In genomic region chr2:46443061-46443685, GRCm38 (mm10) we compare ENCODE assay signal across 8 mouse cellular contexts.
DNase-seq lines count a peak whose midpoint lies in the region; ATAC-seq and TF ChIP-seq lines count a peak whose summit lies in the region.

No protein-coding gene starts in this region.

- peak; percentile 61 for DNase-seq in 3134 (ENCODE audit: extremely low read depth, insufficient read length, low spot score)
- DNase-seq in adrenal gland, postnatal 10 days = peak; percentile 40
- DNase-seq in gastrocnemius, adult 2 months = peak; percentile 31
- DNase-seq in hindbrain, postnatal 0 days (ENCODE audit: low spot score) = no peak
- DNase-seq in liver, postnatal 0 days = no peak

- H3K36me3 ChIP-seq in hindbrain, postnatal 0 days (ENCODE audit: insufficient read depth, low read length) = no peaks in the 10 kb centered on the region
- no peaks in the 10 kb centered on the region for H3K36me3 ChIP-seq in liver, postnatal 0 days (replicated peaks; ENCODE audit: insufficient read depth, low read length)
- no peaks in the 10 kb centered on the region for H3K36me3 ChIP-seq in neural tube, embryonic 15.5 days

- H3K9ac ChIP-seq in hindbrain, postnatal 0 days (replicated peaks; ENCODE audit: low read length) = no peak overlapping the region
- H3K9ac ChIP-seq in liver, postnatal 0 days (replicated peaks) = no peak overlapping the region
- H3K9ac ChIP-seq in neural tube, embryonic 15.5 days (replicated peaks) = no peak overlapping the region

- no peak for TF ChIP-seq EP300 in liver, postnatal 0 days (IDR thresholded peaks at IDR 0.05; ENCODE audit: low read depth)

- intact Hi-C loops in gastrocnemius, adult 2 months (cut with DNase I) = loop anchor here (5.0 kb wide), 1 partner anchor 1326 kb away; the partner anchor contains the start of gene Zeb2

- WGBS in hindbrain, postnatal 0 days = 55% methylated on average over 6 of the region's 6 CpGs
- 30% methylated on average over 6 of the region's 6 CpGs for WGBS in liver, postnatal 0 days (ENCODE audit: insufficient replicate concordance)
- WGBS in neural tube, embryonic 15.5 days = 54% methylated on average over 6 of the region's 6 CpGs

- ATAC-seq in hindbrain, postnatal 0 days = peak; percentile 35; the same call in 1 of the 2 replicates
- 0 out of 2 replicates have a peak, but pooled peaks have one; percentile 36 for ATAC-seq in liver, postnatal 0 days
- 0 out of 2 replicates have a peak, but pooled peaks have one; percentile 50 for ATAC-seq in neural tube, embryonic 15.5 days (ENCODE audit: low FRiP score)
- ATAC-seq in inflammation-experienced regulatory T-cells, adult 6 months = no peak
- ATAC-seq in CD4-positive, CD25-positive, alpha-beta regulatory T cell, adult 4 months = no peak

- TF ChIP-seq CTCF in gastrocnemius, adult 2 months (IDR thresholded peaks at IDR 0.05) = no peak
- TF ChIP-seq CTCF in hindbrain, postnatal 0 days (IDR thresholded peaks at IDR 0.05; ENCODE audit: low read depth) = no peak
- TF ChIP-seq CTCF in liver, postnatal 0 days (IDR thresholded peaks at IDR 0.05; ENCODE audit: low read depth) = no peak

- peak overlapping the region; percentile 39 for H3K4me2 ChIP-seq in hindbrain, postnatal 0 days (ENCODE audit: low read depth, low read length)
- no peak overlapping the region for H3K4me2 ChIP-seq in liver, postnatal 0 days (ENCODE audit: low read depth, low read length)
- peak overlapping the region; percentile 36 for H3K4me2 ChIP-seq in neural tube, embryonic 15.5 days

- H3K4me3 ChIP-seq in gastrocnemius, adult 2 months = peak overlapping the region; percentile 42
- H3K4me3 ChIP-seq in hindbrain, postnatal 0 days (ENCODE audit: low read length) = peak overlapping the region; percentile 2; the same call in 1 of the 2 replicates
- H3K4me3 ChIP-seq in liver, postnatal 0 days (ENCODE audit: low read depth, low read length) = no peak overlapping the region
- H3K4me3 ChIP-seq in neural tube, embryonic 15.5 days (replicated peaks) = no peak overlapping the region

- H3K4me1 ChIP-seq in hindbrain, postnatal 0 days (ENCODE audit: insufficient read depth, low read length) = peaks cover 9% of the 10 kb centered on the region; the same call in 1 of the 2 replicates
- no peaks in the 10 kb centered on the region for H3K4me1 ChIP-seq in liver, postnatal 0 days (ENCODE audit: insufficient read depth)
- H3K4me1 ChIP-seq in neural tube, embryonic 15.5 days = peaks cover 9% of the 10 kb centered on the region

- peak overlapping the region; percentile 85 for H3K27ac ChIP-seq in gastrocnemius, adult 2 months
- H3K27ac ChIP-seq in hindbrain, postnatal 0 days = peak overlapping the region; percentile 1; the same call in 1 of the 2 replicates
- H3K27ac ChIP-seq in liver, postnatal 0 days (ENCODE audit: low read depth) = peak overlapping the region; percentile 9; the same call in 1 of the 2 replicates
- H3K27ac ChIP-seq in neural tube, embryonic 15.5 days (replicated peaks) = peak overlapping the region; percentile 62

- H3K27me3 ChIP-seq in hindbrain, postnatal 0 days (ENCODE audit: insufficient read depth, low read length) = no peaks in the 10 kb centered on the region
- H3K27me3 ChIP-seq in liver, postnatal 0 days (ENCODE audit: insufficient read depth, low read length) = no peaks in the 10 kb centered on the region
- H3K27me3 ChIP-seq in neural tube, embryonic 15.5 days (replicated peaks) = no peaks in the 10 kb centered on the region

- H3K9me3 ChIP-seq in hindbrain, postnatal 0 days (ENCODE audit: low read length) = no peaks in the 10 kb centered on the region
- no peaks in the 10 kb centered on the region for H3K9me3 ChIP-seq in liver, postnatal 0 days (ENCODE audit: low read length)
- no peaks in the 10 kb centered on the region for H3K9me3 ChIP-seq in neural tube, embryonic 15.5 days (replicated peaks)

Comparison
In these comparisons a context has a peak if more than half of its experiments do, and no peak if none do; other contexts are left out.
1. DNase-seq: peak in 3134 (single experiment), adrenal gland, postnatal 10 days (single experiment) and gastrocnemius, adult 2 months (single experiment); none in hindbrain, postnatal 0 days (single experiment) and liver, postnatal 0 days (single experiment).
2. H3K27ac ChIP-seq: peak in every context shown above with its lines; median percentile 85 in gastrocnemius, adult 2 months; 62 in neural tube, embryonic 15.5 days; 9 in liver, postnatal 0 days; 1 in hindbrain, postnatal 0 days.
3. H3K4me3 ChIP-seq: peak in gastrocnemius, adult 2 months (single experiment) and hindbrain, postnatal 0 days (single experiment); none in liver, postnatal 0 days (single experiment) and neural tube, embryonic 15.5 days (single experiment).
4. ATAC-seq: peak in hindbrain, postnatal 0 days (single experiment), liver, postnatal 0 days (single experiment) and neural tube, embryonic 15.5 days (single experiment); none in inflammation-experienced regulatory T-cells, adult 6 months (single experiment) and CD4-positive, CD25-positive, alpha-beta regulatory T cell, adult 4 months (single experiment).